Comparison of ENCODE assay signal across 9 mouse cellular contexts in genomic region chr16:30795501-30795904, GRCm38 (mm10).
DNase-seq lines count a peak whose midpoint lies in the region; ATAC-seq lines count a peak whose summit lies in the region.
"Had no signal": no experiment of that assay in that cellular context is flagged by ENCODE, and none has a peak within 500 bp of the region (broad histone marks: within the 10 kb centered on the region; RNA-seq: fewer than 3 reads in every experiment).

No protein-coding gene starts in this region.

- no peaks in the 10 kb centered on the region for H3K36me3 ChIP-seq in heart, embryonic 15.5 days
- H3K36me3 ChIP-seq in embryonic facial prominence, embryonic 10.5 days (replicated peaks), result no peaks in the 10 kb centered on the region
- H3K36me3 ChIP-seq: midbrain, embryonic 13.5 days had no signal

- H3K4me3 ChIP-seq in heart, embryonic 15.5 days, result no peak overlapping the region
- no peak overlapping the region for H3K4me3 ChIP-seq in embryonic facial prominence, embryonic 10.5 days
- H3K4me3 ChIP-seq: forebrain, embryonic 13.5 days; midbrain, embryonic 13.5 days had no signal

- H3K9me3 ChIP-seq in heart, embryonic 15.5 days (replicated peaks), result no peaks in the 10 kb centered on the region
- no peaks in the 10 kb centered on the region for H3K9me3 ChIP-seq in embryonic facial prominence, embryonic 10.5 days
- H3K9me3 ChIP-seq: forebrain, embryonic 13.5 days; midbrain, embryonic 13.5 days had no signal

- no peaks in the 10 kb centered on the region for H3K27me3 ChIP-seq in heart, embryonic 15.5 days
- no peaks in the 10 kb centered on the region for H3K27me3 ChIP-seq in embryonic facial prominence, embryonic 10.5 days (replicated peaks; ENCODE audit: low read depth, poor library complexity, severe bottlenecking)
- H3K27me3 ChIP-seq: forebrain, embryonic 13.5 days; midbrain, embryonic 13.5 days had no signal

- peak; percentile 33 for DNase-seq in testis, postnatal 10 days (ENCODE audit: low spot score)
- DNase-seq in testis, postnatal 14 days (ENCODE audit: low spot score), result no peak
- DNase-seq in kidney, postnatal 14 days, result peak; percentile 72
- no peak for DNase-seq in spleen, adult 12 weeks (ENCODE audit: low spot score)
- no peak for DNase-seq in embryonic facial prominence, embryonic 10.5 days (ENCODE audit: low spot score)
- no peak for DNase-seq in left cerebral cortex, adult 18-20 months (ENCODE audit: low spot score in 2 of 2)

- ATAC-seq in heart, embryonic 15.5 days (replicated peaks; ENCODE audit: insufficient number of reproducible peaks, insufficient read depth, low FRiP score, low read depth), result peak; percentile 52
- ATAC-seq: forebrain, embryonic 13.5 days; midbrain, embryonic 13.5 days had no signal

- 35% methylated on average over 5 of the region's 5 CpGs for WGBS in heart, embryonic 15.5 days
- 87% methylated on average over 5 of the region's 5 CpGs for WGBS in embryonic facial prominence, embryonic 10.5 days

- H3K9ac ChIP-seq in heart, embryonic 15.5 days, result no peak overlapping the region
- H3K9ac ChIP-seq: forebrain, embryonic 13.5 days; midbrain, embryonic 13.5 days had no signal

- peaks cover 67% of the 10 kb centered on the region for H3K4me1 ChIP-seq in heart, embryonic 15.5 days (replicated peaks)
- peaks cover 18% of the 10 kb centered on the region for H3K4me1 ChIP-seq in embryonic facial prominence, embryonic 10.5 days

- H3K4me2 ChIP-seq in heart, embryonic 15.5 days, result no peak overlapping the region
- H3K4me2 ChIP-seq: forebrain, embryonic 13.5 days; midbrain, embryonic 13.5 days had no signal

- peak overlapping the region; percentile 59 for H3K27ac ChIP-seq in heart, embryonic 15.5 days
- H3K27ac ChIP-seq in embryonic facial prominence, embryonic 10.5 days (replicated peaks), result no peak overlapping the region
- H3K27ac ChIP-seq: forebrain, embryonic 13.5 days; midbrain, embryonic 13.5 days had no signal

Comparison
In these comparisons a context has a peak if more than half of its experiments do, and no peak if none do; other contexts are left out.
1. DNase-seq: peak in testis, postnatal 10 days (single experiment) and kidney, postnatal 14 days (single experiment); none in testis, postnatal 14 days (single experiment), spleen, adult 12 weeks (single experiment), embryonic facial prominence, embryonic 10.5 days (single experiment) and left cerebral cortex, adult 18-20 months (0 of 2).